Mouse (Mus musculus): Measurements from ENCODE around the gene Pkn1.

Gene Pkn1

DNA sequence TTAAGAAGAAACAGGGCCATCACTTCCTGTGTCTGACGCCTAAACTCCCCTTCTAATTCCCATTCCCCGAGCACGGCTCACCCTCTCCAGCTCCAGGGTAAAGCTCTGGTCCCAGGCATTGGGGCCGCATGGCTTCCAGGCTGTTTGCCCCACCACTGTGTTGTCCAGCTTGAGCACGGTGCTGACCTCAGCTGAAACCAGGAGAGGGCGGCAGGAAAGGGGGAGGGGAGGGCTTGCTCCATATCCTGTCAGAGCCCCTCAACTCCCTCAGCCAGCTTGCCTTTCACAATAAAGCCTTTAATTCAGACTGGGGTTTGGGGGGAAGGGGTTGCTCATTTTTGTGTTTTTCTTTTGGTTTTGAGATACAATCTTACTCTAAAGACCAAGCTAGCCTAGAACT, 17.9 kb downstream of the Pkn1 start:
- no peak for DNase-seq

GRCm38 (mm10) chr8:83680603-83681002, 18.4 kb downstream of the Pkn1 start:
- DNase-seq, result no peak

GRCm38 (mm10) chr8:83679866-83680265, 19.1 kb downstream of the Pkn1 start:
- no peak for DNase-seq

GRCm38 (mm10) chr8:83674497-83674896, 24.5 kb downstream of the Pkn1 start:
- DNase-seq, result no peak

- no peak for DNase-seq
These were observed 26.0 kb downstream of the Pkn1 start for GRCm38 (mm10) chr8:83672936-83673335.

- DNase-seq, result no peak
These were observed 30.0 kb downstream of the Pkn1 start for GRCm38 (mm10) chr8:83669013-83669412.

- DNase-seq, result no peak
These were observed 30.7 kb downstream of the Pkn1 start for GRCm38 (mm10) chr8:83668010-83668916.

GRCm38 (mm10) chr8:83667526-83667925, 31.5 kb downstream of the Pkn1 start:
- no peak for DNase-seq

- DNase-seq, result no peak
These were observed 32.1 kb downstream of the Pkn1 start for GRCm38 (mm10) chr8:83666866-83667234.

DNA sequence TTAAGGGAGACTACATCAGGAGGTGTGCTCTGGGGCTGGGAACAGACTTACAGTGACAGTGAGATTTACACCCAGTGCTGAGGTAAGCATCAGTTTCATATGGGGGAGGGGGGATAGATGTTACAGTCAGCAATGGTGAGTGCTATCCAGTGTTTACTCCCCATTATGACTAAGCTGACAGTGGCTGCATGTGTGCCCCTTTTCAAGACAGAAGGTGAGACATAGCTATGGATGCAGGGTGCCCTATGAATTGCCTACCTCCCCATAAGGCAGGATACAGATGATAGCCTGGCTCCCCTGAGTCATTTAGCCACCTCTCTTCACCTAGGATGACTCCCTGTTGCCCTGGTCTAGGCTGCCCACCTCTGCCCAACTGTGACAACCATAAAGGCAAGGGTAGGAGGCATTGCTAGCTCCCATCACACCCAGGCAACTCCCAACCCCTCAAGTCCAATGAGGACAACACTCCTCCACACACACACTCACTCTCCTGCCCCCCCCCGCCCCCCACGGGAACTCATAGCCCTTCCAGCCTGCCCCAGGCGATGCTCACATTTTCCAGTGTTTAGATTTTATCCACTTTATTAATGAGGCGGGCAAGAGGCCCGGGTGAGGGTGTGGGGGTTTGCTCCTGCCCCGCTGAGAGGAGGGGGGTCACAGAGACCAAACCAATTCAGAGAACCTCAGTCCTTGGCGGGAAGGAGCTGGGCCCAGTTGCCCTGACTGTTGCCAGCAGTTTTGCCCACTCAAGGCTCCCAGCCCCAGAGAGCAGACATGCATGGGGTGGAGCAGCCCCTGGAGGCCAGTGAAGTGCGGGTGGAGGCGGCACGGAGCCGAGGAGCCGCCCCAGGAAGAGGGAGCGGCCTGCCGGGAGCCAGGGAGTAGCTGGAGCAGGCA, 32.8 kb downstream of the Pkn1 start, which contains the start of gene Ptger1:
TSS of gene Ptger1 (plus strand) at position 710 of the 897 bp plus-strand sequence.
- peak in 1 of 2 experiments; percentile 56 for DNase-seq

DNA sequence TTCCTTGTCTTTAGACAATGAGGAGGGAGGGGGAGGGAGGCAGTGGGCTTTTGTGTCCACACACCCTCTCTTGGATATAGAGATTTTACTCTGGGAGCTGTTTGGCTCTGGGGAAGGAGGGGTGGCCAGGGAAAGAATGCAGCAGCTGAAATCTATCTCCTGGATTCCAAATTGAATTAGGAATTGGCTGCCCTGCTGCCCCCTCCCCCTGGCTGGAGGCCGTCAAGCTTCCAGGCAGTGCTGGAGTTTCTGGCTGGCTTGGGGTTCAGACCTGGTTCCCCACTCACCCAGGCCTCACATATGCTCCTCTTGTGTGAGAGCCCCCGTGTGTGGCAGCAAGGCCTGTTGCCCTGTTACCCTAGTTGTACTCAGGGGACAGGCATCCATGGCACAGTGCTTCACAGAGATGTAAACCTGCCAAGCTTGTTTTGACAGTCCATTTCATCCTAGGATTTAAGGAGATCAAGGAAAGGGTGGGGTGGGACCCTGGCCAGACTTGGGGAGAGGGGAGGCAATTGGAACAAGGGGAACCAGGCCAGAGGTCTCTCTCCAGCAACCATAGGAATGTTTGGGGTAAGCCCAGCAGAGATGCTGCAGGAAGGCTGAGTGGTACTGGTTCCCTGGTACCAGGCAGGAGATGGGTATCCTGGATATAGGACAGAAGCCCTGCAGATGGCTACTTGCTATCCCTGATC, 33.9 kb downstream of the Pkn1 start:
- DNase-seq, result no peak

- no peak for DNase-seq
These were observed 34.9 kb downstream of the Pkn1 start for GRCm38 (mm10) chr8:83664096-83664495.

- peak; percentile 91 to 95 for DNase-seq
These were observed 36.6 kb downstream of the Pkn1 start for GRCm38 (mm10) chr8:83662421-83662826.

DNA sequence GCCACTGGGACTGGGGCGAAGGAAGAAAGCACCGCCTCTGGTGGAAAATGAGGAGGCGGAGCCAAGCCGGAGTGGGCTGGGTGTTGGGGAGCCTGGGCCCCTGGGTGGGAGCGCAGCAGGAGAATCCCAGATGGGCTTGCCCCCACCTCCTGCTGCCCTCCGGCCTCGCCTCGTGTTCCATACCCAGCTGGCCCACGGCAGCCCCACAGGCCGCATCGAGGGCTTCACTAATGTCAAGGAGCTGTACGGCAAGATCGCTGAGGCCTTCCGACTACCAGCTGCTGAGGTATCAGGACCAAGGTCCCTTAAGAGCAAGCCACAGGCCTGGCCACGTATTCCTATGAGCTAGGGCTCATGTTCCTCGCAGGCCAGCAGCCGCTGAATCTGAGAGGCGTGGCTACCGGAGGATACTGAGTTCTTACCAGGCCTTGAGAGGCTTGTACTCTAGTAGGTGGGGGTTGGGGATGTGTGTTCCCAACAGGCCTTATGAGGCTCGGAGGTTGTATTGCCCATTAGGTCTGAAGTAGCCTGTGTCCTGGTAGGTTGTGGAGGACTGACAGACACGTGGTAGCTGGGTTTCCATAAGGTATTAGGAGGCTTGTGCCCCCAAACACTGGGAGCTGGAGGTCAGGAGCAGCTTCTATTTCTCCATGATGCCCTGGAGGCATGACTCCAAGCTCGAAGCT, 37.8 kb downstream of the Pkn1 start:
- DNase-seq, result no peak

DNA sequence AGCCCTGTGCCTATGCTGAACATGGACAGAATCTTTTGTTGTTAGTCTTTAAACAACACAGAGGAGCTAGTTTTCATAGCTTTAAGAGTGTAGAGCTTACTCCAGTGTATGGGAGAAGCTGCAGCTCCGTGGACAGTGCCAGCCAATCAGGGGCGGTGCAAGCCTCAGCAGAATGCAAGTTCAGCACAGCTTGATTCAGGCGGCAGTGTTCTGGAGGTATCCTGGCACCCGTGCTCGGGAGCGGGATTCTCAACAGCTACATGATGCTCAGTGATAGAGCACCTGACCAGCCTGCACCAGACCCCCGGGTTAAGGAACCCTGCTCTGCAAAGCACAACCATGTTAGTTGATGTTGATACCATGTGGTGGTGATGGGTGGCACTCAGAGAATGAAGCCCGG, 38.4 kb downstream of the Pkn1 start:
- DNase-seq, result no peak

DNA sequence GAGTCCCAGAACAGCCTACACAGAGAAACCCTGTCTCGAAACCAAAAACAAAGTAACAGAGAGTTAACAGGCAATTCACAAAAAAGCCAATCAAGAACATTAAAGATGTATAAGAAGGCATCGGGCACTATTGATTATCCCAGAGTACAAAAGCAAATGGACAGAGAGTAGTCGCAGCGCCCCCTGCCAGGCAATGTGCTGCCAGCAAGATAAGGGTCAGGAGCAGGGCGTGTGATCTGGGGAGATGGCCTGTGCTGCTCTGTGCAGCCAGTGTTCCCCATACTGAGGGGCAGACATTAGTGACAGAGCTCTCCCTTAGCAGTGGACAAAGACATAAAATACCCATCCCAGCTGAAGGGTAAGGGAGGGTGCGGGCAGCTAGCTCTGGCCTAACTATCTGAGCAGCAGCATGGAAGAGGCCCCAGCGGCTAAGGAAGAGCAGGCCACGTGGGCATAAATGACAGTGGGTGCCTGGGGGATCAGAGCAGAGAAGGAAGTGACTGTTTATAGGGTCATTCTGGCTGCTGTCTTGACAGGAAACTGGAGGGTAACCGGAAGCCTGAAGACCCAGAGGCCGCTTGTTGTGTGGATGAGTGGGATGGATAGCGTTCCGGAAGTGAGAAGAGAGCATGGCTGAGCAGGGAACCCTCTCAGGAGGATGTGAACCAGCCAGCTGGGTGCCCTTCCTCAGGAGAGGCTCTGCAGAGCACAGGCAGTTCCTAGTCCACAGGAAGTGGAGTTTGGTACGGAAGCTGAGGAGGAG, 42.3 kb downstream of the Pkn1 start:
- DNase-seq, result no peak

DNA sequence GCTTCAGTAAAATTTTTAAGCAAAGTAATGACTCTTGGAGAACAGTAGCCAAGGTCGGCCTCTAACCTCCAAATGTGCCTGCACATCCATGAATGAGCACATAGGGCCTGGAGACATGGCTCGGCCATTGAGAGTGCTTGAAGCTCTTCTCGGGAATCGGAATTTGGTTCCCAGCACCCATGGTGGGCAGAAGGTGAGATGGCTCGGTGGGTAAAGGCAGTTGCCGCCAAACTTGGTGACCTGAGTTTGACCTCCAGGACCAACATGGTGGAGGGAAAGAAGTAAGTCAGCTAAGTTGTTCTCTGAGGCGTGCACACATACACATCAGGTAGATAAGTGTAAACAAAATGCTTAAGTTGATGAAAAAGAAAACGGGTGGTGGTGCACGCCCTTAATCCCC, 42.9 kb downstream of the Pkn1 start:
- DNase-seq, result no peak

GRCm38 (mm10) chr8:83654725-83655124, 44.3 kb downstream of the Pkn1 start:
- no peak for DNase-seq

DNA sequence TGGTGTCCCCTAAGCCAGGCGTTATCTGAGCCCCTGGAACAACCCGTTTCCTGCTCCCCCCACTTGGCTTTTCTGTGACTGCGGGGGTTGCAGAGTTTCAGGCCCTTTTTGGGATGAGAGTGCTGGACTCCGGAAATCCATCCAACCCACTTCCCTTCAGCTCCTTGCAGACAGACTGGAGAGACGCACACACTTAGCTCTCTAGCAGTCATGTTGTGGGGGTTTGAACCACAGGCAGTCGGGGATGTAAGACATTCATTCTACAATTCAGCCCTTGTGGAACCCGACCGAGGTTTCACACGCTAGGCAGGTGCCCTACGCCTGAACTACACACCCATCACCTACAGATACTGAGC, 45.3 kb downstream of the Pkn1 start:
- DNase-seq, result no peak

GRCm38 (mm10) chr8:83652744-83653661, 46.0 kb downstream of the Pkn1 start:
- no peak for DNase-seq

Data from kidney, adult 8-10 months (tissue).